Mouse (Mus musculus) retina, embryonic 14.5 days (tissue): ENCODE results near the gene Ubl3.

Experiments used
- DNase-seq: peaks from one replicate; pipeline ENCODE4 v3.0.0-alpha.2; 2015; ENCODE audit warnings: low spot score

Gene Ubl3

GRCm38 (mm10) chr5:148481745-148482144, 70.8 kb downstream of the Ubl3 start:
- DNase-seq: no peak

GRCm38 (mm10) chr5:148474346-148474745, 78.2 kb downstream of the Ubl3 start:
- DNase-seq: no peak

DNA sequence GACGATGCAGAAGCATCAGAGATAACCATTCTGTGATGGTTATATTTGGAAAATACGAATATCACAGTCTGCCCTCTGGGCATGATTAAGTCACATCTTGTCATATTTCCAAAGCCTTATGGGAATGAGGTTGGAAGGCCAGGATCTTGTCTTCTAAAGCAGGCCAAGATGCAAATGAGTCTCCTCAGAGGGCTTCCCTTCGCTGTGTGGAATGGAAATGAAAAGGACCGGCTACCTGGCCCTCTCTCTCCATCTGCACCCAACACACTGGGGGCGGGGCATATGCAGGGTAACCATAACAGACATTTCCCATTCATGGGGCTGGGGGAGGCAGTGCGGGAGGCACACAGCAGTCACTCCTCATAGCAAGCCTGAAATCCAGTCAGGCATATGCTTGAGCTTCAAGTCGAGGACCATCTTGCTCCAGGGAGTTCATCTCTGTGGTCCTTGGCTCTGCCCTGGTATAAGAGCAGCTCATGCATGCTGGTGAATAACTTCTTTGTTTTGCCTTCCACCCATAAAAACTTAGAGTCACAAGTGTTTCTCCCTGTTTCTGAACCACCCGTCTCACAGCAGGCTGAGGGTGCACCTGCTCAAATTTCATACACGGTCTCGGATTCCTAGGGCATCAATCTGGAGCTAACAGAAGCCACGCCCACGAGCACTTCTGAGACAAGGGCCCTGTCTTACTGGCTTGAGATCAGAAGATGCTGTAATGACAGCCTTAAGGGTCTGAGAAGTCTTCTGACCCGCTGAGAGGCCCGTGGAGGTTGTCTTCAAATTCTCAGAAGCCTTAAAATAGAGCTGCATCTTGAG, 83.8 kb downstream of the Ubl3 start:
- DNase-seq: no peak

DNA sequence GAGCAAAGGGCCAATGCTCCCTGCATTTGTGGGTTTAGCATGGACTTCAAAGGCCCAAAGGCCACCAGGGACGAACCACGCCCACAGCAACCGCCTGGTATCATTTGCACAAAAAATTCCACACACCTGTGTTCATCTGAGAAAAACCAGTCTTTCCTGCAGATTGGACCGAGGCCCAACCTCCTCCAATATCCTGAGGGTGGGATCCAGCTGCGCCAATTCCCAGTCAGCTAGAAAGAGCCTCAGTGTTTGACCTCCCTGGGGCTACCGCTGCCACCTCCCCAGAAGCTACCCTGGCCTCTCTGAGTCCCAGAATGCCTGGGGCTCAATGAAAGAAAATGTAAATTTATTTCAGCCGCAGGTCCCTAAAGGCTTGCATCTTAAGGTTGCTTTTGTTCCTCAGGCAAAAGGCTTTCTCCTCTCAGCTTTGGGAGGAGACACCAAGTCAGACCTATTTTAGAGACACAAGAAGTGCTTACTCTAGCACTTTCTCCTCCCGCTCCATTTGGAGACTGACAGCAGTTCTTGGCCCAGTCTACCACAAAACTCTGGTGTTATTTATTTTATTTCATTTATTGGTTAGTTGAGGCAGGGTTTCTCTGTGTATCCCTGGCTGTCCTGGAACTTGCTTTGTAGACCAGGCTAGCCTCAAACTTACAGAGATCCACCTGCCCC, 85.5 kb downstream of the Ubl3 start:
- no peak for DNase-seq

GRCm38 (mm10) chr5:148466116-148466515, 86.5 kb downstream of the Ubl3 start:
- DNase-seq: no peak

GRCm38 (mm10) chr5:148465091-148465490, 87.5 kb downstream of the Ubl3 start:
- DNase-seq: no peak

- no peak for DNase-seq
These were observed 88.1 kb downstream of the Ubl3 start for GRCm38 (mm10) chr5:148464489-148464888.

DNA sequence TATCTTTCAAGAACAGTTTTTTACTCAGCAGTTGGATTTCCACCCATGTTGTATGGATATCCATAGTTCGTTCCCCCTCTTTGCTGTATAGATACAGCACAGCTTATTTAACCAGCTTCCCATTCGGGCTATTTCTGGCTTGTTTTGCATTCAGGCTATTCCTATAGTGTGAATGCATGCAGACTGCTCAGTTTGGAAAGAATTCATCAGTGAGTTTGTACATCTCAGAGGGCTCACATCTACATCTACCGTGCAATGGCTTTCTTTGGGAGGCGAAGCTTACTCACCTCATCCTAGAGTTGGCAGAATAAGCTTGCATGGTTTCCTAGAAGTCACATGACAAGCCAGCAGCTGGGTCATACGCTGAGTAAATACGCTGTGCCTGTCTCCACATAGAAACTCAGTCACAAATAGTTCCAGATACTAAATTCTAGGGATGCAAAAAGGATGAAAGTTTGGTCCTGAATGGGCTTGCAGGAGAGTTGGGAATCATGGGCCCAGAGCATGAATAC, 88.8 kb downstream of the Ubl3 start:
- DNase-seq: no peak
